Mouse (Mus musculus) adrenal gland, postnatal 4 days (tissue): ENCODE measurements around the gene Crip2. TPM values are rescaled to one million over a fixed set of nuclear protein-coding genes. Genes with fewer than 3 reads are reported as not detected.

Experiments used
- DNase-seq, 2 experiments: peaks; one replicate each; pipeline ENCODE4 v3.0.0; 2021 to 2022; ENCODE audit warnings: low spot score in 2 of 2, mixed read lengths in 2 of 2
- total RNA-seq, 2 experiments: library from RNA; stranded (reverse); gene quantifications; 2 replicates each; pipeline ENCODE4 v1.2.3; 2021

Crip2 gene
- total RNA-seq, 2 experiments from 2014 or later = 109 to 110 TPM

DNA sequence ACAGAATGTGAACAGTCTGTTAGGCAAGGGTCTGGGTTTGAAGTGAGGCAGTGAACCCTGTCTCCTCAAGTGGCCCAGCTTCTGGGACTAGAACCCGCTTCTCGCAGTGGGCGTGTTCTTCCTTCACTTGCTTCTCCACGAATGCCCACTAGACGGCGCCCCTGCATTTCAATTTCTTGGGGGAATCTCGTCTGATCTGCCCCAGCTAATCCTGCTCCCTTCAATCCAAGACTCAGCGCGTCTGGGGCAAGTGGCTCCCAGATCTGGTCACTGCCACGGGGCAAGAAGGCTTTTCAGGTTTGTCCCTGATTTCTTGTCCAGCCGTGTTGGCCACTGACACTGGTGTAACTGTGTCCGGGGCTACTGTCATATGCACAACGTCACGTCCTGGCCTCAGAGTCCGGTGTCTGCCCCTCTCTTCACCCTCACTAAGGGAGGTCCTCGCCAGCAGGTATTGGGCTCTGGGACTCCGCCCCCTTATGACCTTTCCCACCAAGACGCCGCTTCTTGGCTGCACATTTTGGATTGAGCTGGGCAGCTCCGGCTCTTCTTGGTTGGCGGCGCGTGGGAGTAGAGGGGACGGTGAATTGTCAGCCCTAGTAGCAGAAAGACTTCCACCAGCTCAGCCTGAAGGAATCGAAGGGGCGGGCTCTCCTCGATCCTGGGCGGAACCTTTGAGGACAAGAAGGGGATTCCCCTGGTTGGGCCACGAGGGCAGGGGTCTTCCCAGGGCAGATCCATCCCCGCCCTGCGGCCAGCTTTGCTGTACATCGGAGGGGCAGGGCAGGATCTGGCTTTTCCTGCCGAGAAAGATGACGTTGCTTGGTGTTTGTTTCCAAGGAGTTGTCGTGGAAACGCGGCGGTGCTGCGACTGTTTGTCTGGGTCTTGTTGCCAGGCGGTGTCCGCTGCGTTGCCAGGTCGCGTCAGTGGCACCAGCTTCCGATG, 6.3 kb downstream of the Crip2 start, which contains the start of gene Crip1:
Gene Crip1 (plus strand): TSS at position 205 of the 946 bp plus-strand sequence.
- peak; percentile 68 to 81 for DNase-seq

DNA sequence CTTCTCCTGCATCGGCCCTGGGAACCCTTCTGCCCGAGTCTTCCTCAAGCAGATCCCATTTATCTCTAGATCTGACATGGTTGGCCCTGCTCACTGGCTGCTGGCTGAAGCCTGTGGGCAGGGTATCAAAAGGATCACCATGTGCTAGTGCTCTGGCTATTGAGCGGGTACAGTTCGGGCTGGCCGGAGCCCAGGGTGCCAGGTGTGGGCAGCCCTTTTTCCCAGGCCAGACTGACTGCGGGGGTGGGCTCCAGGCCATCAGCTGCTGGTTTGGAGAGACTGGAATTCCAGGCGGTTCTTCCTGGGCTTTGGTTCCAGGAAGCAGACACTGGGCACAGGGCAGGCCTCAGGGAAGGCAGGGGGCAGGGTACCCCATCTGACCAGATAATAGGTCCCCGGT, 7.4 kb downstream of the Crip2 start:
- no peak for DNase-seq

DNA sequence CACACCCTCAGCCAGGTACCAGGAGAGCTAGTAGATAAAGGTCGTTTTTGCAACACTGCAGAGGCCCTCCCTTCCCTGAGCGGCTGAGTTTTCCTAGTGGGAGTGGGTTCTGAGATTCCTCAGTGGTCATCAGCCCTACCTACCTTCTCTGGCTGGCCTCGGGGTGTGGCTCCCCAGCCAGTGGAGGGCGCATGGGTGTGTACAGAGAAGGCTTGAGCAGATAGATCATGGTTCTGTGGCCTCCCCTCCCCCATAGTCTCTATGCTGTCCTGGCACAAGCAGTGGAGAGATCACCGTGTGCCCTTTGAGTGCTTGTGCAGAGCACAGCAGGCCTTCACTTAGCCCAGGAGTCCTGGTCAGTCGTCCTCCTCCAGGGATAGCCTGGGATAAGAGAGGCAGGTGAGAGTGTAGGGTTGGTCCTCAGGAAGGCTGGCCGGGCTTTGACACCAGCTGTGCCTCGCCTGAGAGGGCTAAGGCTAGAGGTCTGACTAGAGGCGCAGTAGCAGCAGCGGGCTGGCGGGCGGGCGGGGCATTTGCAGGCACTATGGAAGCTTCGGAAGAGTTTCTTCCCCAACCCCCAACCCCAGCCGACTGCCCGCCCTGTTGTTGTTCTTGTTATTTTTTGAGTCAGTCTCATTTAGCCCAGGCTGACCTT, 8.5 kb downstream of the Crip2 start:
- DNase-seq = no peak

DNA sequence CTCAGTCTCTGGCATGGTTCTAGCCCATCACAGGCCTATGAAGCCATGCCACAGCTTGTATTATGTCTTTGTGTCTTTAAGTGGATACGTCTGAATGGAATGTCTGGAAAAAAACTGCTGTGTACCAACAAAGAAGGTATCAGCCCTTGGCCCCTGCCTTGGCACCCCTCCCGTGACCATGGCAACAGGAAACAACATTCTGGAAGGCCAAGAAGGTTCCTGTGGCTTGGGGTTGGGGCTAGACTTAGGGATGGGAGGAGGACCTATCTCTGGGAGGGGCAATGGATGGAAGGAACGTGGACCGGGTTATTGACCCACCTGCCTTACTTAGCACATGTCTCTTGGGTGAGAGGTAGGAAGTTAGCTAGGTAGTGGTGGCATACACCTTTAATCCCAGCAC, 9.3 kb downstream of the Crip2 start:
- DNase-seq = no peak

DNA sequence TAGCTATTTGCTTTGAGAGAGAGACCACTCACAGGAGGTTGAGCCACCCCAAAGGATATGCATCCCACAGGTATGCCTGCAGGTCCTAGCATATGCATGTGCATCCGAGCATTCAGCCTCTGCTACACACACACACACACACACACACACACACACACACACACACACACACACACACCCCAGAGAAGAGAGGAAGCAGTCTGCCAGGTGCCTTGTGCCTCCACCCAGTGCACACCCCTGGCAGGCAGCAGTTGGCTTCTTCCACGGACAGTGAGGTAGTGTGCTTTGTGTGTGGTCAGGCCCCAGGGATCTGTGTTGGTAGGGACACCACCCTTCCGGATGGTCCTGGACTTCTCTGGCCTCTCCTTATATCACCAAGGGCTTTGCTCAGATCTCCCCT, 9.9 kb downstream of the Crip2 start:
- DNase-seq = no peak

DNA sequence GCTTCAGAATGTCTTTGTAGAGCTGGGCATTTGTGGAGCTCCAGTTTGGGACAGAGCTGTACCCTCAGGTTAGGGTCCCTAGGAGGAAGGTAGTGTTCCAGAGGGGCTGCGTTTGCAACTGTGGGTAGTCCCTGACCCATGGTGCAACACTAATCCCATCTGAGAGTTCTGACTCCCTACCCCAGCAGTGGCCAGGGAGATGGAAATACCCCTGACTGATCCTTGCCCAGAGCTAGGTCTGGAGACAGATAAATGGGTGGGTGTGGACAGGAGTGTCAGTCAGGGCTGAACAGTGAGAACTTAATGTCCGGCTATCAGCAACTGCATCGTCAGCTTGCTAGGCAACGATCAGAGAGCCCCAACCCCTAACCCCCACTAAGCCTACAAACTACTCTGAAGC, 10.6 kb downstream of the Crip2 start:
- no peak for DNase-seq

DNA sequence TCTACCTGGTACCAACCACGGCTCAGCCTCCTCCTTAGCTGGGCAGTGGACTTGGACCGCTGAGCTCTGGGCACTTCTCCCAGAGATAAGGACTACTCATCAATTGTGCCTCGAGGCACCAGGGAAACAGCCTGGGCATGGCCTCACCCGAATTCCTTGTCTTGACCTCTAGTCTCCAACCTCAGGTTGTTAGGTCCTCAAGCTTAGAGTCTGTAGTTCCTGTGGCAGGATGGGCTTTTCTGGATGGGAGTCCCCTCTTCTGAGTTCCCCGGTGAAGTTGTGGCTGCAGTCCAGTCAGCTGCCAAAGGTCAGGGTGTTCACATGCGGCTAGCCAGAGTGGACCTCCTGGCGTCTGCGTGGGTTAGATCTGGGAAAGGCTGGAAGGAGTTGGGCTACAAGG, 11.0 kb downstream of the Crip2 start:
- DNase-seq = no peak

DNA sequence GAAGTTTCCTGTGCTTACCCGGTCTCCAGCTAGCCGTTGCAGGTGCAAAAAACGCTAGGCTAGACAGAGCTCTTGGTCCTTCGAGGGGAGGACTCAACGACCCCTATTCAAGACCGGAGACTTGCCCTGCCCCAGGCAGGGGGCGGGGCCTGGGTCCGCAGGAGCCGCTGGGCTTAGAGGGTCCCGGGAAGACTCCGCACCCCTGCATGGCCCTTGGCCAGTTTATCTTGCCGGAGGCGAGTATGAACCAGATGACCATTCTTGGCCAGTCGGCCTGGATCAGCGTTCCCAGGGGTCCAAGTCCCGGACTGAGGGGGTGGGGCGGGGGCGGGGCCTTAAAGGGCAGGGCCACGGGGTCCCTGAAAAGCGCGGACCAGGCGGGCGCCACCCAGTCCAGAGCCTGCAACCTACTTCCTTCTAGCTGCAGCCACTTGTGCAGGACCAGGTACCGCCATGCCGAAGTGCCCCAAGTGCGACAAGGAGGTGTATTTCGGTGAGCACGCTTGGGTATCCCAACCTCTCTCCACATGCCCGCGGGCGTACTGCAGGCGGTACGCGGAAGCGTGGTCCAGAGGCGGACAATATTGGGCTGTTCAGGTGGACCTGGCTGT, 11.7 kb downstream of the Crip2 start:
- no peak for DNase-seq

DNA sequence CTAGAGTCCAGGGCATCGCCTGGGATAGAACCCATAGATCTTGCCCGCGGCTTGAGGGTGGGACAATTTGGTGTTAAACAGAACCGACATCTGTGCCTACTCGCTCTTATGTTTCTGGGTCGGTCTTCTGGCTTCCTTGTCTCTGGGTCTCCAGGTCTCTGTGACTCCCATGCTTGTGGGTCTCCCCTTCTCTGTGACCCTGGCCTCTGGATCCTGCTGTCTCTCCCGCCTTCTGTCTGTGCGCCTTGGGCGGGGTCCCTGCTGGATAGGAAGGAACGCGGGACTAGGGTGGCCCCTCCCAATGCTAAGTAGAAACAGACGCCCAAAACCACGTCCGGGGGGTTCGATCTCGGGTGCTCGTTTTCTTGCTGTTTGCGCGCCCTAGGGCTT, 12.2 kb downstream of the Crip2 start:
- no peak for DNase-seq

DNA sequence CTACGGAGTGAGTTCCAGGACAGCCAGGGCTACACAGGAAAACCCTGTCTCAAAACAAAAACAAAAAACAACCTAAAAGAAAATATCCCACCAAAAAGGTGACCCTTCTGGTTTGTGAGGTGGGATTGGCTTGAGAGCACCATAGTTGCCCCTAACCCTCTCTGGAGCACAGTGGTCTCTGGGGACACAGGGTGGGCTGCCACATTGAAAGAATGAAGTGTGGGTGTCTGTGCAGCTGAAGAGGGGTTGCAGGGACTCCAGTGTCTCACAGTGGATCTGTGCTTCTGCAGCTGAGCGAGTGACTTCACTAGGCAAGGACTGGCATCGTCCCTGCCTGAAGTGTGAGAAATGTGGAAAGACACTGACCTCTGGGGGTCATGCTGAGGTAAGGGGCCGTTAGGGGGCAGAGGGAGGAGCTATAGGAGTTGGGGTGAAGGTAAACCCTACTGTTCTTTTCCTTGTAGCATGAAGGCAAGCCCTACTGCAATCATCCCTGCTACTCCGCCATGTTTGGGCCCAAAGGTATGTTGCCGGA, 13.0 kb downstream of the Crip2 start:
- no peak for DNase-seq

DNA sequence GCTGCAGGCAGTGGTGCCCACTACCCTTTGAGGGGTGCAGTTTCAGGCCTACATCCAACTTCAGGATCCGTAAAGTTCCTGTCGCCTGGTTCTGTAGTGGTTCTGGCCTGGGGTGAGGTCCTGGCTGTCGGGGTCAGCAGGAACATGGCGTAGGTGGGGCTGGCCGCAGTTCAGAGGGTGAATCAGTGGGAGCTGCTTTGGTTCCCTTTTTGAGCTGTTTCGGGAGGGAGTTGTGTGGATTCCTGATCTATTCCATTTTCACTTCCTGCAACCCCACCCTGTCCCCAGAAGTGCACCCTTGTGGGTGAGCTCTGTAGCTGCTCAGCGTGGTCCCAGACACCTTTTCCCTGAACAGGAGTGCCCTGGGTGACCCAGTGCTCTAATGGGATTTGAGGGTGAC, 13.9 kb downstream of the Crip2 start:
- no peak for DNase-seq

DNA sequence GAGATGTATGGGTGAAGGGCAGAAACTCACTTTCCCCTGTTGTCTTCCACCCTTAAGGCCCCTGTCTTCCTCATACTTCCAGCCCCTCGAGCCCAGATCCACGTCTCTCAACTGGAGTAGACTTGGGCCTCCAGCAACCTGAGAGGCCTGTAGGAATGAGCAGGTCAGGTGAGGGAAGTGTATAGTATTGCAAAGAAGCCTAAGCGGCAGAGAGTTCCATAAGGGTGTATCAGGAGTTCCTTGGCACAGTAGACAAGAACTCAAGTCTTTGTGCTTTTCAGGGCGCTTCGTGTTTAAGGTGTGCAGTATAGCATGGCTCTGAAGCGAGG, 14.7 kb downstream of the Crip2 start:
- DNase-seq = no peak

DNA sequence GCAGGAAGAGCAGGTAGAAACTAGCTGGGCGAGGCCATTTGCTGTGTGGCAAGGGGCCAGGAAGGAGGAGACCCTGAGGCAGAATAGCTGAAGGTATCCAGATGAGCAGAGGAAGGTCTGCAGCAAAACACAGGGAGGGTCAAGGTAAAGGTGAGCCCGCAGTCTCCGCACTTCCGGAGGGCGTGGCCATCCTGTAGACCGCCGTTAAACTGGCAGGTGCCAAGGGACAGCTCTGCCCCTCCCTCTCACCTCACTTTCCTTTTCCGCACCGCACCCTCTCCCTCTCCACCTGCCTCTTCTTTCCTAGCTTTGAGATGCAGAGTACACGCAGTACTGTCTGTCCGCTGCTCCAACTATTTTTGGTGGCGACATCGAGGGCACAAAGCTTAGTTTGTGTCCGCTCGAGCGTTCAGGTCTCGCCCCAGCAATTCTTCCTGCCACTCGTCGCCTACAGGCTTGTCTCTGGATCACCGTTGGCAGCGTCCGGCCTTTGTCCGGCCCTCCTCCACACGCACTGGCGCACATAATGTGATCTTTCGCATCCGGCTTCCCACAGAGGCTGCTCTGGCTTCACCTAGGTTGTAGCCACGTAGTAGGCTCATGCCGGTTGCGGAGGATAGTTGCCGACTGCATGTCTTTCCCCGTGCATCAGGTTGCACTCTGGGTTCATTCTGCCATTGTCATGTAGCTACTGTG, 15.2 kb downstream of the Crip2 start:
- peak in 1 of 2 experiments; percentile 35 for DNase-seq

DNA sequence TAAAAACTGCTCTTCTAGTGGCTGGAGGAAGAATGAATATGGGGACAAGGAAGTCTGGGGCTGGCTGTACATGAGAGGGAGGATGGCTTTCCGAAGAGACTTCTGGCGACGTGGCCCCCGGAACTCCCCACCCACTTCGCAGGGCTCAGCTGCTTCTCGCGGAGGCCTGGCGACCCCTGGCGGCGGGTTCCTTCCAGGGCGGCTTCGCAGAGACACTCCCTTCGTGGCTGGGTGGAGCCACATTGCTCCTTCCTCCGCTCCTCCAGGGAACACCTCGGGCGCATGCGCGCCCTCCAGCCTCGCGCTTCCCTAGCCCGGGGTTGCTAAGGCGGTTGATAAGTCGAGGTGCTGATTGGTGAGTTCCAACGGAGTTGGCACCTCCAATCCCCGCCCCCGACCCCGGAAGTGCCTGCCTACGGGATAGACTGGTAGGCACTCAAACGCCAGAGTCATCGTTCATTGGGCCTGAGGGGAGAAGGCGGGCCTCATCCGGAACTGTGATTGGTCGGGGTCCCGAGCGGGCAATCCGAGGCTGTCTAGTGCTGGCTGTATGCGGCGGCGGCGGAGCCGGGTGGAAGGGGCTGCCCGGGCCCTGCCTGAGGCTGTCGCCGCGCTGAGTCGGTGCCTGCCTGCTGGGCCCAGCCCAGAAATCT, 16.0 kb downstream of the Crip2 start, which contains the start of gene Tedc1:
Gene Tedc1 (plus strand): TSS at position 535 of the 653 bp plus-strand sequence.
- DNase-seq = peak; percentile 98

DNA sequence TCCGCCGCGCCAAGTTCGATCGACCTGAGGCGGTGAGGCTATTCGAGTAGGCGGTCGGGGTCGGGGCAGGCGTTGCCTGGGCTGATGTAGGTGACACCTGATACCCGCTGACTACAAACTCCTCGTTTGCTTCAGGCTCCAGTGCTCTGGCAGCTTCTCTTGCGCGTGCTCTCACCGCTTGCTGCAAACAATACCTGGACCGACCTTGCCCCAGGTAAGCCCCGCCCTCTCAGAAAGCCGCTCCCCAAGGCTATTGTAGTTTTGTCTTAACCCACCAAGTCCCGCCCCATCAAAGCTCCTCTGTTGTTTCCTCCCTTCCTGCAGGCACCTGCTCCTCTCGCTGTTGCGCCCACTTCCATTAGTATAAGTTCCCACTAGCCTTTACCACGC, 16.5 kb downstream of the Crip2 start:
- no peak for DNase-seq

DNA sequence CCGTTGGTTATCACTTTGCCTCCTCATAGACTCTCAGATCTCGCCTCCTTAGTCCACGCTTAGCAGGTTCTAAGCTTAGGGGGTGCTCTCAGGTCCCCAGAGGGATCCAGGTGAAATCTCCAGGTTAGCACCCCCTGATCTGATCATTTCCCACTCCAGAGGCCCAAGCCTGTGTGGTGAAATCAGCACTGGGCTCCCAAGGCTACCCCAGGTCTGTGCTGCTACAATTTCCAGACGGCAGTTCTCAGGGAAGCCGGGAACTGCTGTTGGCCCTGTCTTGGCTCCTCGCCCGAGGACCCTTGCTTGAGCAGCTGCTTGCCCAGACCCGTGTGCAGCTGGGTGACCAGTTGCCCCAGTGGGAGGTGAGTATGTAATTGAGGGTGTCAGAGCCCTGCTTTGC, 17.0 kb downstream of the Crip2 start:
- DNase-seq = no peak

DNA sequence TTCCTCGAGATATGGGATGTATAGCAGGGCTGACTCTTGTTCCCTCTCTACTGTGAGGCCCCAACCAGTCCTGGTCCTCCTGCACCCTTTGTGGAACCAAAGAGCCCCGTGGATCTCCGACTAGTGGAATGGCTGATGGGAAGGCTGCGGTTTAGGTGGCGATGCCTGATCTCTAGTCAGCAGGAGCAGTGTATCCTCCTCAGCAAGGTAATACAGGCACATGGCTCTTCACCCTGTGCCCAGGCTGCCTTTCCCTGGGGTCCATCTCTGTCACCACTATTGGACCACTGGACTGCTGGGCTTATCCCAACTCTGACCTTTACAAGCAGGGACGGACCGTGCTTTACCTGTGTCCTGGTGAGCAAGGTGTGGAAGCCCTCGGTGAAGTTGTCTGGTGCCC, 17.5 kb downstream of the Crip2 start:
- no peak for DNase-seq

DNA sequence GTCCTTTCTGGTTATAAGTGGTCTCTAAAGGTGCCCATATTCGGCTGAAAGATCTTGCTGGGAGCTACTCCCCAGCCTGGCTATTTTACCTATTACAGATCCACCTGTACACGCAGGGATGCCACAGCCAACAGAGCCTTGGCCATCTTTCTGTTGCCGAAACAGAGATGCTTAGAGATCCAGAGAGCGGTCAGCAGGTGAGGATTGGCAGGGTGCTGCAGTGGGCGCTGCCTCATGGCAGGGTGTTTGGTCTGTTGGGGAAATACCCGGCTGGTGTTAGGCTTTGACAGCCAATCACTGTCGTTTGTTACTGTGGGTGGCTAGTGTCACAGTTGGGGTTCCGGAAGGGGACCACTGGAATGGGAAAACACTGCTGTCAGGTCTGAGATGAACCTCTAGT, 17.9 kb downstream of the Crip2 start:
- no peak for DNase-seq

DNA sequence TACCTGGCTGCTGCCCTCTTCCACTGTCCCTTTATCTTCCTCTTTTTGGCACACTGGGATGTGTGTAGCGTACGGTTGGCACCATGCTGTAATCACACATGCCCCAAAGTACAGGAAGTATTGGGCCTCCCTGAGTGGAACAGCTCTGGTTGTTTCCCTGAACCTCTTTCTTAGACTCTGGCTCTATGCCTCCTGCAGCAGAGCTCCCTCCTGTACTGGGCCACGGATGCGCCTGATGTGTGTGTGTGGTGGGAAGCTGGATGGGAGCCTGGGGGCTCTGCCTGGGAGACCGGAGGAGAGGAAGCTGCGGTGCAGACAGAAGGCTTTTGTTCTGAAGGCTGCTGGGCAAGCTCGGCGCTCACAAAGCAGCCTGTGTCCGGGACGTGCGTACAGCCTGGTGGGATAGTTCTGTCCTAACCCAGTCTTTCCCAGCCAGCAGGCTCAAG, 23.5 kb downstream of the Crip2 start:
- DNase-seq = no peak

DNA sequence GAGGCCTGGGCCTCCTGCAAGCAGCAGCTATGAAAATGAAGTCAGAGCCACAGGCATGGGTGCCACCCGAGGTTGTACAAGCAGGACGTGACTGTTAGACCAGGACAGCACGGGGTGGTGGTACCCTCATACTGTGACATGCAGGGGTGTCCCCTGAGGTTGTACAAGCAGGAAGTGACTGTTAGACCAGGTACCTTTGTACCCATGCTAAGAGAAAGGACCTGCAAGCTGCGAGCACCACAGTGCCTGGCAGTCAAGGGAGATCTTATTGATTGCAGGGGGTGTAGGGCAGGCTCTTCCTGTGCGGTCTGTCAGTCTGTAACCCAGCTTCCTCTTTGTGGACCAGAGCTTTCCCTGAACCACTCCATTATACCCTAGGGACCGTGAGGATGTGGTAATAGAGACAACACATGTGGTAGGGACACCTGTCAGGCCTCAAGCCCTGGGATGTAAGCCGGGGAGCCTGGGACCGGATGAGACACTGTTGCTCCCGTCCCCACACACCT, 28.0 kb downstream of the Crip2 start:
- no peak for DNase-seq
